Mouse (Mus musculus) T-cell, adult 2 months (primary cell): Measurements from ENCODE around the gene Dmrtc2.
"Not testable (repeated sequence)": the region's sequence is repeated elsewhere in the genome, so short reads cannot be mapped to it uniquely, and the experiment has no call there.

Experiments
- DNase-seq: peaks from one replicate; pipeline ENCODE4 v3.0.0; 2022; ENCODE audit warnings: low spot score

The Dmrtc2 gene

DNA sequence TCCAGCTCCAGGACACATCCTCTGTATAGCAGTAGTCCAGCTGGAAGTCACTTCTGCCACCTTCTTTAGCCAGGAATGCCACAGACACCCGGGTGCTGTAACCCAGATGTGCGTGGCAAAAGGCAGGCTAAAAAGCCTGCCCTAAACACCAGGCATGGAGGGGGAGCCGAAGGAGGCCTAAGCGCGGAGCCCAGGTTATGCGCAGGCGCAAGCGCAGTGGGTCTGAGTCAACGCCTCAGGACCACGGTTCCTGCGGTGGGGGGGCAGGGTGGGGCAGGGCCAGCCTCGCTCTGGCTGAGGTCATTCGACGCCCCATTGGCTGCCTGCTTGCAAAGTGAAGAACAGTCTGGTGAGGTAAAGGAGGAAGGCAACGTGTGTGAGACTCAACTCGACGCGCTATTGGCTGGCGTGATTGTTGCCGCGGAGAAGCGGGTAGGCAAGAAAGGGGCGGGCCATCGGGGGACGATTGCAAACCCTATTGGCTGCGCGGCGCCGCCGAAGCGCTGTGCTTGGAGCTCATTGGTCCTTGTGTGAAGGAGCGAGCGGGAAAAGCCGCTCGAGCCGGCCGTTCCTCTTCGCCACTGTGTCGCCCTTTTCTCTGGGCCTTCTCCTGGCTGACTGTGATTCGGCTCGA lies at the start of gene Dmrtc2, which contains the start of gene Lypd4:
TSS of gene Dmrtc2 (plus strand) at position 526 of the 634 bp plus-strand sequence.
TSS of gene Lypd4 (minus strand) at position 410 of the 634 bp plus-strand sequence.
- DNase-seq, result no peak

DNA sequence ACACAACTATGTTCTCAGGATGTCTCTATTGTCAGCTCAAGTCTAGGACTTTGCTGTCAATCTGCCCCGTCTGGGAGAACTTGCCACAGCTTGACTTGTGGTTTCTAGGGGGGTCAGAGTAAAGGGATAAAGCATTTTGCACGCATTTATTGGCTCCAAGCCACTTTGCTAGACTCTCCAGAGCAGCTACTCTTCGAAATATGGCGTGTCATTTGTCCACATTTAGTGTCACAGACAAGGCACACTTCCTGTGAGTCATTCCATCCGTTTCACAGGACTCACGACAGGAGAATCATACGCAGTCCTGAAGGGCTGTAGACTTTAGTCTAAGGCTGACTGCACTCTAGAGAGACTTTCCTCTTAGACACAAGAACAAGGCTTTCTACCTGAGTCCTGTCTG lies 45.4 kb upstream of the Dmrtc2 start:
- no peak for DNase-seq

- DNase-seq, result no peak
Measured at GRCm38 (mm10) chr7:24827181-24827580, 42.7 kb upstream of the Dmrtc2 start.

DNA sequence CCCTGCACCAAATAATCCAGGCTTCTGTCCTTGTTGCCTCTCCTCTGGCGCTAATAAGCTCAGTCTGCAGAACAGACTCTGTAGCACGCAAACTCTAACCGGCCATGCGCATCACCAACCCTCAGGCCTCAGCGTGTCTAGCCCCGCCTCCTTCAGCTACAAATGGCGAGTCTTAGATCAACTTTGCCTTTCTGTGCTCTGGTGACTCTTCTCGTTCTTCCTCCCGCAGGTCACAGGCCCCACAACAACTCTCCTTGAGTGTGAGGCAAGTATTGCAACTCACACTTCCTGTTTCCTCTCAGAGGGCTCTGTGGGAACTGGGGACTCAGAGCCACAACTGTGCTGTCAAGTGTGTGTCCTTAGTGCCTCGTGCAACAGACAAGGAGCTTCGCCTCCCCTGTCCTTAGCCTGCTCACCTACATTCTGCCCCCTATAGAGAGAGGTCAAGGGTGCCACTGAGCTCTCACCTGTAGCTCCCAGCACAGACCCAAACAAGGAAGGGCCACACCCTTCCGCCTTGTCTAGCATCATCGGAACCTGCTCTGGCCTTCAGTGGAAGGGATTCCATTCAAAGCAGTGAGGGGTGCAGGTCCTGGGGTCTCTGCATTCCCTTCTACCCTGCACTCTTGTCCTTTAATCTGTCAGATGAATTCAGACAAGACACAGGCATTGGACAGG lies 31.0 kb upstream of the Dmrtc2 start:
- DNase-seq, result peak; percentile 24

DNA sequence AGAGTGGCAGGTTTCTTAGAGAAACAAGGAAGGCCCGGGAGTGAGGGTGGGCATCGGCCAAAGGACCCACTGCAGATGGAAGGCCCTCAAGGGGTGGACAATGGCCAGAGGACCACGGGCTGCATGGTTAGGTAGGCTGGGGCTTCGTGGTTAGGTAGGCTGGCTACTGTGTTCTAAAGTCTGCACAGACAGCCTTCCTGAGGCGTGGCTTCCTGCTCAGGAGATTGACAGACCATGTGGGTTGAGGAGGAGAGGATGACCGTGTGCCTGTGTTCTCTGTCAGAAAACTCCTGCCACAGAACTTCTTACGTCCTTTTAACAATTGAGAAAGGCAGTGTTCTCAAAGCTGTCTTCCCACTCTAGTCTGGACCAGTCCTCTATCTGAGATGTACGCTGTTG lies 30.4 kb upstream of the Dmrtc2 start:
- peak; percentile 21 for DNase-seq

DNA sequence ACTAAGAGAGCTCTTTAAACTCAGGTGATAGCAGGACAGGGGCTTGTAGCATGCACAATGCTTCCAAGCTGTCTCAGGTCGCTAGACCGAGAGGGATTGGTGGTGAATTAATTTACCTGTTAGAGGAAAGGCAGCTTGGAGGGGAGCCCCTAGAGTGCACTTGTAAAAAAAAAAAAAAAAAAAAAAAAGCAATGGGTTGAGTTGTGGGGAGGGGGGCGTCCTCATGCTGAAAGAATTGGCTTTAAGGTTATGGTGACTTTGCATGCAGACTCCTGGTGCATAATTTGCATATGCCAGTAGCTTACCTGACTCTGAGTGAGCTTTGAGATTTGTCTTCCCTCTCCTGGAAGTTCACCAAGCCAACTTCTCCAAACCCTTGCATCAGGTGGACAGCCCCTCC lies 29.5 kb upstream of the Dmrtc2 start:
- DNase-seq, result no peak

GRCm38 (mm10) chr7:24841009-24841408 lies 28.8 kb upstream of the Dmrtc2 start:
- DNase-seq, result no peak

DNA sequence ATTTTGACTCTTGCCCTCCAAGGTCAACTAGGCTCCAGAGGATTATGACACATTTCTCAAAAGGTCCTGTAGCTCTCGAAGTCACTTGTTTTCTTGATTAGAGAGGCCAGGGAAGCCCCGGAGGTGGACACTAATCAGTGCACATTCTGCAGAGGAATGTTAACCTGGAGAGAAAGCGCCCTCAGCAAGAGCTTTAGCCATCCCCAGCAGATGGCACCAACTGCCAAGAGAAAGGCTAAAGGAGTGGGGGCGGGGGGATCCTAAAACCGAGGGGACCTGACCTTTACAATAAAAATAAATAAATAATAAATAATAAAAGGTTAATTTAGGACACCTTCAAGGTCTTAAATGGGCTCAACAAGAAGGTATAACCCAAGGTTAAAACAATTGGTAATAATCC lies 25.7 kb upstream of the Dmrtc2 start:
- no peak for DNase-seq

DNA sequence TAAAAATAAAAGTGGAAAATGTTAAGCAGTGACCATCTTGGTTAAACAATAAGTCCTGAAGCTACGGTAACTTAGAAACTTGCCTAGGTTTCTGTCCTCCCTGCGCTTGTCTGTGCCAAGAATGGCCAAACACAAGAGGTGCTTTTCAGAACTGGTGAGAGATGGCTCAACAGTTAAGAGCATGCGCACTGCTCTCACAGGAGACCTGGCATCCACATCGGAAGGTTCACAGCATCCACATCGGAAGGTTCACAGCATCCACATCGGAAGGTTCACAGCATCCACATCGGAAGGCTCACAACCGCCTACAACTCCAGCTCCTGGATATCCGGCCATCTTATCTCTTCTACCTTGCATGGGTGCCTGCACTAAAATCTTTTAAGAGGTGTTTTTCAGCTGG lies 24.7 kb upstream of the Dmrtc2 start:
- DNase-seq, result no peak

GRCm38 (mm10) chr7:24845713-24846112 lies 24.1 kb upstream of the Dmrtc2 start:
- DNase-seq, result peak; percentile 12

DNA sequence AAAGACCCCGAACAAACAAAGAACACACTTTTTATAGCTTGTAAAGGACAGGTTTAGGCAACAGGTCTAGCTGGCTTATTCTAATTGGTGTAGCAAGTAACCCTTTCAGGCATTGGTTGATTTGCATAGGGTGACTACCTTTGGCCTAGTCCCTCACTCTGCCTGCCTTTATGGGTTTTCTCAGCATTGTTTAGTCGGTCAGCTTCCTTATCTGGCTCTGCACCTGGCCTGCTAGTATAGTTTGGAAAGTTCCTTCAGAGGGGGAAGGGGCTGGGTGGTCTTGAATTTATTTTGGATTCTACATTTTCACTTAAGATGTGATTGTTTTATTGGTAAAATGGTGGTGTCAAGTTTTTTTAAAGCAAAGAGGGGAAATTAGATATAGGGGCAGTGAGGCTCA lies 23.3 kb upstream of the Dmrtc2 start:
- DNase-seq, result not testable (repeated sequence)

DNA sequence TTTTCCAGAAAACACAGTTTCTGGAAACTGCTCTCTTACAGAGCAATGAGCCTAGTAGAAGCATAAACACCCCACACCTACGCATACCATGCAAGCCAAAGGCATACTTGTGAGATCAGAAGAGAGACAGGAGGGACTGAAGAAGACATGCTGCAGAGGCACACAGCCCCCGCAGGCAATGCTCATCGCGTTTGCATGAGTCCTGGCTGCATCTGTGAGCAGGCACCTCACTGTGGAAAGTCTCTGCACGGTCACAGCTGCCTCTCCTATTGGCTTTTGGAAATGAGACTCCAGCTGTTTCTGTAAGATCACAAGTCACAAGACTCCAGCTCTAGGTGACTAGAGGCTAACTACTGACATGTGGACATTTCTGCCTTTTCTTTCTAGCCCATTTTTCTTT lies 19.7 kb upstream of the Dmrtc2 start:
- DNase-seq, result no peak

- DNase-seq, result no peak
Measured at GRCm38 (mm10) chr7:24850899-24851303, 19.0 kb upstream of the Dmrtc2 start.

DNA sequence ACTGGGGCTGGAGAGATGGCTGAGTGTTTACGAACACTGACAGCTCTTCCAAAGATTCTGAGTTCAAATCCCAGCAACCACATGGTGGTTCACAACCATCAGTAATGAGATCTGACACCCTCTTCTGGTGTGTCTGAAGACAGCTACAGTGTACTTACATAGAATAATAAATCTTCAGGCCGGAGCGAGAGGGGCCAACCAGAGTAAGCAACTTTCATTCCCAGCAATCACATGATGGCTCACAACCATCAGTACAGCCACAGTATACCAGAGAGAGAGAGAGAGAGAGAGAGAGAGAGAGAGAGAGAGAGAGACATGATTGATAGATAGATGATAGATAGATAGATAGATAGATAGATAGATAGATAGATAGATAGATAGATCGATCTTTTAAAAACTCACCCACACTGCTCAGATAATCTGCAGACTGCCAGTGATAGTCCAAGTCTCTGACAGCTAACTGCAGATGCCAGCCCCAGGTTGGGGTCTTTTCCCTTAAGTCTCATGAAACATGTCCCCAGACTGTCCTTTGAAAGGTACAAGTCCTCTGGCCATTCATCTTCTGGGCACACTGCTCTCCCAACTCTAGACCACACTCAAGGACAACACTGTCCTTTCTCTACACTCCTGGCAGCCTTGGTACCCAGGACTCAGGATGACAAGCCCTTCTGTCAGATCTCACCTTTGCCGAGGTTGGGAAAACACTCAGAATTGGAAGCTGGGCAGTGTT lies 18.1 kb upstream of the Dmrtc2 start:
- DNase-seq, result no peak

- DNase-seq, result no peak
Measured at GRCm38 (mm10) chr7:24852557-24853232, 17.2 kb upstream of the Dmrtc2 start.

DNA sequence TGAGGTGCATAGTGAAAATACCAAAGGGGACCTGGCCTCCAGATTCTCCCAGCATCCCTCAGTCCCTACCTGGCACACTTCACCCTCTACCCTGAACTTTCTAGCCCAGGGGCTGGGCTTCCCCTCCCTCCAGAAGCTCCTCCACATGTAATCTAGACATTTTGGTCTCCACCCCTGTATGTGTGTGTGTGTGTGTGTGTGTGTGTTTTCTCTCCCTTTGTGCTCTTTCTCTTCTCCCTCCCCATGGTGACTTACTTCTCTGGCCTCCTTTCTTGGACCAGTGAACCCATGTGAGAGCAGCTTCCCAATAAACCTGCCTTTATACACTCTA lies 16.7 kb upstream of the Dmrtc2 start:
- DNase-seq, result no peak

- DNase-seq, result no peak
Measured at GRCm38 (mm10) chr7:24853695-24854094, 16.2 kb upstream of the Dmrtc2 start.

GRCm38 (mm10) chr7:24856460-24857120 lies 13.3 kb upstream of the Dmrtc2 start:
- no peak for DNase-seq

DNA sequence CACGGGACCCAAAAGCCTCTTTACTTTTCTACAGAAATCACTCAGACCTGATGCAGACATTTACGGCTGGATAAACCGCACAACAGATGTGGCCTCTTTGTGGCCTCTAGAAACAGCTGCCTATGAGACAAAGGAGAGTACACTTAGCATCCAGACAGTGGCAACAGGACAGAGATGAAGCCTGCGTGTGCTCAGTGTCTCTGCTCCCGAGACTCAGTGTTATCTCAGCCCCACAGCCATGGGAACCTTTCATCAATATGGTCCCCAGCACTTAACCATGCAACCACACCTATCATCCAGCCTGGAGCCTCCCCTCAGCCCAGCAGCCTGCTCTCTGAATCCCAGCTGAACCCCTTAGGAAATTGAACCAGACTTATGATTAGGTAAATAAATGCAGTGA lies 10.6 kb upstream of the Dmrtc2 start:
- DNase-seq, result no peak

- no peak for DNase-seq
Measured at GRCm38 (mm10) chr7:24861913-24862312, 7.9 kb upstream of the Dmrtc2 start, which contains the start of gene Gm9844. TSS of gene Gm9844 (plus strand) at chr7:24862213.

- no peak for DNase-seq
Measured at GRCm38 (mm10) chr7:24862853-24863252, 7.0 kb upstream of the Dmrtc2 start.

- no peak for DNase-seq
Measured at GRCm38 (mm10) chr7:24864156-24864555, 5.7 kb upstream of the Dmrtc2 start.
